Mouse (Mus musculus): ENCODE data around the gene Tjp2.

DNA sequence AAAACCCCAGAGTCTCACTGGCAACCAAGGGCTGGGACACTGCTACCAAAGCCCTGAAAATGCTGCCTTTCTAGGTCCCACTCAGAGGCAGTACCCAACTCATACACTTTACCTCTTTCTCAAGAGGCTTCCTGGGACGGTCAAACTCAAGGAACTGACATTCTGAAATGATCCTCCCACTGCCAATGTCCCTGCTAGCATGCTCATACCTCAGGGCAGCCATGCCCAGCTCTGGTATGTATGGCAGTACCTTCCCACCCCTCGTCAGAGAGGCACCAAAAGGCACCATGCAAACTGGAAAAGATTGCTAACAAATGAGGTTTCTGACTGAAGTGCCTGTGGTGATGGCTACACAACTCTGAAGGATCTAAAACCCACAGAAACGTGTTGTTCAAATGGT lies 121.0 kb downstream of the Tjp2 start:
- TF ChIP-seq CTCF (IDR thresholded peaks at IDR 0.05; ENCODE audit: control insufficient read depth, insufficient read depth, insufficient read length) (no peak), USF1 (IDR thresholded peaks at IDR 0.05; ENCODE audit: low read depth) (no peak), MYOG (IDR thresholded peaks at IDR 0.05; ENCODE audit: control insufficient read depth, extremely low read depth, insufficient read length) (no peak), CEBPB (IDR thresholded peaks at IDR 0.05; ENCODE audit: low read depth) (no peak), MAX (IDR thresholded peaks at IDR 0.05) (no peak), FOSL1 (IDR thresholded peaks at IDR 0.05; ENCODE audit: insufficient read depth, low read length, poor library complexity, severe bottlenecking) (no peak), MYOD1 (IDR thresholded peaks at IDR 0.05; ENCODE audit: control insufficient read depth, insufficient read length, low read depth) (no peak)
